Mouse (Mus musculus) midbrain, postnatal 0 days (tissue): ENCODE results near the gene Gm20521. TPM values are rescaled to one million over a fixed set of nuclear protein-coding genes. Genes with fewer than 3 reads are reported as not detected.

ENCODE experiments used
- ATAC-seq: fragments of 200-750 bp; cut with Nextera tagmentation; 2 replicates; pipeline ENCODE4 v1.8.0; 2017; ENCODE audit warnings: moderate number of reproducible peaks, mild to moderate bottlenecking, moderate TSS enrichment, moderate library complexity; ENCODE audit not compliant: low FRiP score
- DNase-seq: peaks from one replicate; pipeline ENCODE4 v3.0.0-alpha.2; 2015; ENCODE audit warnings: low spot score
- H3K27ac ChIP-seq: fragments of 300-500 bp; sonication (generic); 2 replicates; pipeline ENCODE4 v1.5.1; 2014; ENCODE audit warnings: low read depth, mild to moderate bottlenecking, low read length, mixed read lengths
- H3K27me3 ChIP-seq: fragments of 300-500 bp; sonication (generic); 2 replicates; pipeline ENCODE4 v1.6.1; 2014; ENCODE audit warnings: low read length, control low read depth, mixed read lengths; ENCODE audit not compliant: insufficient read depth
- H3K36me3 ChIP-seq: fragments of 300-500 bp; sonication (generic); 2 replicates; pipeline ENCODE4 v1.6.1; 2014; ENCODE audit warnings: low read length, control low read depth, mixed read lengths; ENCODE audit not compliant: insufficient read depth
- H3K4me1 ChIP-seq: fragments of 300-500 bp; sonication (generic); 2 replicates; pipeline ENCODE4 v1.6.1; 2014; ENCODE audit warnings: mild to moderate bottlenecking, control low read depth, antibody characterized with exemption, low read length, mixed read lengths; ENCODE audit not compliant: insufficient read depth
- H3K4me2 ChIP-seq: fragments of 300-500 bp; sonication (generic); 2 replicates; pipeline ENCODE4 v1.6.1; 2014; ENCODE audit warnings: low read depth, mild to moderate bottlenecking, low read length, mixed read lengths; ENCODE audit not compliant: poor library complexity, severe bottlenecking
- H3K4me3 ChIP-seq: fragments of 300-500 bp; sonication (generic); 2 replicates; pipeline ENCODE4 v1.5.1; 2014; ENCODE audit warnings: low read depth, mild to moderate bottlenecking, low read length, moderate library complexity
- H3K9ac ChIP-seq: fragments of 300-500 bp; sonication (generic); replicated peaks from 2 replicates; pipeline ENCODE4 v1.6.1; 2014; ENCODE audit warnings: mild to moderate bottlenecking, low read length, moderate library complexity, mixed read lengths; ENCODE audit not compliant: poor library complexity, severe bottlenecking
- H3K9me3 ChIP-seq: fragments of 300-500 bp; sonication (generic); 2 replicates; pipeline ENCODE4 v1.6.1; 2016; ENCODE audit warnings: low read length, control low read depth
- CTCF ChIP-seq: IDR thresholded peaks from 2 replicates; pipeline ENCODE4 v1.5.1; 2016; ENCODE audit warnings: antibody characterized with exemption, mild to moderate bottlenecking
- WGBS: fragments of 180-500 bp; shearing (Covaris S2); extraction: QIAGEN DNeasy Blood & Tissue Kit; methylation state at CpG from one replicate; pipeline ENCODE4 v1.1.7; 2014; 5-methylcytosine and 5-hydroxymethylcytosine counted together
- polyA plus RNA-seq: library from polyadenylated mRNA; unstranded; fragments of >200 nt; fragmentation: Nextera tagmentation; extraction: Ambion mirVana; gene quantifications from 2 replicates; pipeline ENCODE4 v1.2.1, GENCODE M21; 2015
- total RNA-seq: library from RNA; depleted of rRNA; stranded (reverse); fragments of >200 nt; gene quantifications from 2 replicates; pipeline ENCODE4 v1.2.3, GENCODE M21; 2014

Gm20521 gene
- total and polyA plus RNA-seq, 2 experiments from 2014 or later: 0.82 to 1.6 TPM

GRCm38 (mm10) chr14:54897445-54897844 is 14.2 kb downstream of the Gm20521 start:
- DNase-seq (no peak), ATAC-seq (no peak)
- TF ChIP-seq CTCF: no peak
- Histone ChIP-seq H3K27ac (no peak overlapping the region), H3K36me3 (peaks cover 15% of the 10 kb centered on the region), H3K27me3 (no peaks in the 10 kb centered on the region), H3K9me3 (no peaks in the 10 kb centered on the region), H3K9ac (no peak overlapping the region), H3K4me1 (no peaks in the 10 kb centered on the region), H3K4me2 (no peak overlapping the region), H3K4me3 (no peak overlapping the region)
- 64% methylated on average over 2 of the region's 2 CpGs for WGBS

GRCm38 (mm10) chr14:54900383-54900782 is 17.1 kb downstream of the Gm20521 start:
- 0 out of 2 replicates have a peak overlapping the region, but pooled peaks have one; percentile 0 for H3K27ac ChIP-seq
- TF ChIP-seq CTCF: peak; percentile 88
- H3K9ac ChIP-seq: no peak overlapping the region
- no peaks in the 10 kb centered on the region for H3K4me1 ChIP-seq
- H3K36me3 ChIP-seq: peaks cover 24% of the 10 kb centered on the region
- H3K9me3 ChIP-seq: no peaks in the 10 kb centered on the region
- no peak overlapping the region for H3K4me2 ChIP-seq
- H3K27me3 ChIP-seq: no peaks in the 10 kb centered on the region
- DNase-seq (peak; percentile 94), ATAC-seq (peak; percentile 68)
- no peak overlapping the region for H3K4me3 ChIP-seq
- 1% methylated on average over 3 of the region's 3 CpGs for WGBS

- Histone ChIP-seq H3K9me3 (no peaks in the 10 kb centered on the region), H3K4me2 (no peak overlapping the region), H3K4me3 (no peak overlapping the region), H3K27ac (no peak overlapping the region), H3K27me3 (no peaks in the 10 kb centered on the region), H3K9ac (no peak overlapping the region), H3K4me1 (no peaks in the 10 kb centered on the region), H3K36me3 (peaks cover 31% of the 10 kb centered on the region)
- no peak for ATAC-seq
- 94% methylated on average over 4 of the region's 4 CpGs for WGBS
- TF ChIP-seq CTCF: no peak
- no peak for DNase-seq
Observed at GRCm38 (mm10) chr14:54903641-54904040, 20.4 kb downstream of the Gm20521 start.

GRCm38 (mm10) chr14:54908682-54909081 is 25.4 kb downstream of the Gm20521 start:
- Histone ChIP-seq H3K27ac (no peak overlapping the region), H3K4me3 (no peak overlapping the region), H3K9me3 (no peaks in the 10 kb centered on the region), H3K9ac (0 out of 2 replicates have a peak overlapping the region, but pooled peaks have one; percentile 13), H3K4me1 (0 out of 2 replicates have a peak, but pooled peaks cover 3% of the 10 kb centered on the region), H3K27me3 (no peaks in the 10 kb centered on the region), H3K36me3 (peaks cover 43% of the 10 kb centered on the region), H3K4me2 (no peak overlapping the region)
- DNase-seq (no peak), ATAC-seq (no peak)
- WGBS: 87% methylated on average over 7 of the region's 7 CpGs
- no peak for TF ChIP-seq CTCF

GRCm38 (mm10) chr14:54912109-54912850 is 29.0 kb downstream of the Gm20521 start:
- DNase-seq (peak; percentile 50), ATAC-seq (peak; percentile 78)
- 2% methylated on average over 31 of the region's 69 CpGs for WGBS
- Histone ChIP-seq H3K27me3 (no peaks in the 10 kb centered on the region), H3K36me3 (peaks cover 30% of the 10 kb centered on the region), H3K27ac (peak overlapping the region; percentile 97), H3K4me3 (peak overlapping the region; percentile 94), H3K9ac (peak overlapping the region; percentile 98), H3K4me1 (0 out of 2 replicates have a peak, but pooled peaks cover 4% of the 10 kb centered on the region), H3K9me3 (no peaks in the 10 kb centered on the region), H3K4me2 (peak overlapping the region; percentile 96)
- TF ChIP-seq CTCF: no peak

- peak; percentile 21; the same call in 1 of the 2 replicates for TF ChIP-seq CTCF
- H3K4me2 ChIP-seq: peak within 1 kb of the TSS; percentile 96
- H3K27ac ChIP-seq: peak within 1 kb of the TSS; percentile 97
- peak; percentile 94 for DNase-seq
- peak within 1 kb of the TSS; percentile 94 for H3K4me3 ChIP-seq
- peaks cover 24% of the 10 kb centered on the region for H3K36me3 ChIP-seq
- peak; percentile 93 for ATAC-seq
- H3K9me3 ChIP-seq: no peaks in the 10 kb centered on the region
- H3K4me1 ChIP-seq: 0 out of 2 replicates have a peak, but pooled peaks cover 4% of the 10 kb centered on the region
- WGBS: under 1% methylated on average over 24 of the region's 28 CpGs
- H3K9ac ChIP-seq: peak within 1 kb of the TSS; percentile 98
- no peaks in the 10 kb centered on the region for H3K27me3 ChIP-seq
Observed at GRCm38 (mm10) chr14:54912886-54913285, 29.6 kb downstream of the Gm20521 start, which contains the start of gene Slc22a17. Gene Slc22a17 (minus strand): TSS chr14:54913132.
